Mouse (Mus musculus) neutrophil, adult 59 days (primary cell): Measurements from ENCODE around the gene Olfr106-ps. TPM values are rescaled to one million over a fixed set of nuclear protein-coding genes. Genes with fewer than 3 reads are reported as not detected.

Experiments used
- total RNA-seq, 2 experiments: library from RNA; stranded (reverse); gene quantifications; 1 replicate in 1 of 2; 2 replicates in 1 of 2; pipeline ENCODE4 v1.2.4; 2023

Olfr106-ps gene
- total RNA-seq, result not detected

DNA sequence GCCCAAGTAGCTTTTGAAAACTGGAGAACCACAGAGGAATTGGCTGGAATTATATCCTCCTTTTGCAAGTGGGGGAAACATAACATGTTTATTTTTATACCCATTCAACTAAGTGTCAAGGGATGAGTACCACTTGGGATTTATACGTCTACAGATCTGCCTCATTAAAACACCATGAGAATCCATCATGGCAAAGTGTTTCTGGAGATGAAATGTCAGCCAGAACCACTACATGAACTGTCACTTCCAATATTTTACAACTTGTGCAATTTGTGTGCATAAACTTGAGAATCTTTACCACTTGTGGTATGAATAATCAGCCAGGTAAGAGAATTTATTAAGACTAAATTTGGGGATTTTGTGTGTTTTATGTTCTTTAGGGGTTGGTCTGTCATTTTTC lies at the start of gene Olfr106-ps:
Olfr106-ps (plus strand) TSS at position 301 of the 400 bp plus-strand sequence.

DNA sequence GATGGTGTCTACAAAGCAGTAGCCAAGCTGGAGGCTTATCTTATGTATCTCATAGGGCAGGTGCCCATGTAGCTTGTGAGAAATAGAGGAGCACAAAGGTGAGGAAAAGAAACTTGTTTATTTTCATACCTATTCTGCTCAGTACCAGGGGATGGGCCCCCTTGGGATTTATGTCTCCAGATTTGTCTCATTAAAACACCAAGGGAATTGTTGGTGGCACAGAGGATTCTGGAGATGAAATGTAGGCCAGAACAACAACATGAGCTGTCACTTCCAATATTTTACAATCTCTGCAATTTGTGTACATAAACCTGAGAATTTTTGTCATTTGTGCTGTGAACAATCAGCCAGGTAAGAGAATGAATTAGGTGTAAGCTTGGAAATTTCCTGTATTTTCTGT lies 30.9 kb upstream of the Olfr106-ps start, which contains the start of gene Olfr104-ps:
Olfr104-ps (plus strand) TSS at position 301 of the 400 bp plus-strand sequence.

DNA sequence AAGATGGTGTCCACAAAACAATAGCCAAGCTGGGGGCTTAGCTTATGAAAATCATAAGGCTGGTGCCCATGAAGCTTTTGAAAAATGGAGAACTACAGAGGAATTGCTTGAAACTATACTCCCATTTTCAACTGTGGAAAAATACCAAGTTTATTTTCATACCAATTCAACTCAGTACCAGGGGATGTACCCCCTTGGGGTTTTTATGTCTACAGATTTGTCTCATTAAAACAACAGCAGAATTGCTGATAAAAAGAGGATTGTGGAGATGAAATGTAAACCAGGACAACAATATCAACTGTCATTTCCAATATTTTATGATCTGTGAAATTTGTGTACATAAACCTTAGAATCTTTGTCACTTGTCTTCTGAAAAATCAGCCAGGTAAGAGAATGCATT lies 11.5 kb upstream of the Olfr106-ps start, which contains the start of gene Olfr105-ps:
Olfr105-ps (plus strand) TSS at position 301 of the 400 bp plus-strand sequence.

DNA sequence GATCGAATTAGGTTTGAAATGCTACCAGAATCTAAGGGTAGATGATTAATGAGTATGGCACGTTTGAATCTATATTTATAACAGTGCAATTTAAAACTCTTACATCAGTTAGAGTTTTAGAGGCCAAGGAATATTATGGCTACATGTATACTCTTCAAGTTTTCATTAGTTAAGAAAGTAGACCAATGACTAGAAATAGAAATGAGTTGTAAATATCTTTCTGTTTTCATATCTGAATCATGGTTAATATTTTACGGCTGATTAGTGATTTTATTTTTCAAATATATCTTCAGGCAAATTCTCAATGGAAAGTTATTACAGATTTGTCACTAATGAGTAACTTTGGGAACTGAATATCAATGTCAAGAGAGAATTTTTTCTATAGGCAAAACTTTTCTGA lies 8.7 kb downstream of the Olfr106-ps start, which contains the start of gene Olfr107:
Olfr107 (plus strand) TSS at position 301 of the 400 bp plus-strand sequence.

DNA sequence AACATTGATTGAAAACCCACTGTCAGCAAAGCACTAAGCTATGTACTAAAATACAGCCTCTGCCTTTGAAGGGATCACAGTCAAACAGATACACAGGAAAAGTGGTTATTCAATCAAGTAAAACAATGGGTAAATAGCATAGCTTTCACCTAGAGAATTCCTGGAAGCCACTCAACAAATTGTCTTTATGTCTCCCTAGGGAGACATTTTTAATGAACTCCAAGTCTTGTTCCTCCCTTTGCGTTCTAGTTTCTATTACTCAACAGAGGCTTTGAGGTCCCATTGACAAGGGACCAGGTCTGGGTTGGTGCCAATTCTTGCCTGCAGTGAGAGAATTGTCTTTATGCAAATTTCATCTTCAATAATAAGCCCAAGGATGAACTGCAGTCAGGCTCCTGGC lies 55.0 kb downstream of the Olfr106-ps start, which contains the start of gene Olfr108:
Olfr108 (plus strand) TSS at position 301 of the 400 bp plus-strand sequence.

Other genes starting within 250 kb of the Olfr106-ps start
- not detected for gene Olfr93, start 228.9 kb upstream of the Olfr106-ps start, total RNA-seq
- not detected for gene Ubd, start 196.5 kb upstream of the Olfr106-ps start, total RNA-seq
- gene Olfr94, start 189.4 kb upstream of the Olfr106-ps start, total RNA-seq, result not detected
- not detected for gene Olfr95, start 177.3 kb upstream of the Olfr106-ps start, total RNA-seq
- gene Olfr96, start 170.2 kb upstream of the Olfr106-ps start, total RNA-seq, result not detected
- gene Olfr97, start 153.1 kb upstream of the Olfr106-ps start, total RNA-seq, result not detected
- not detected for gene Olfr98, start 126.6 kb upstream of the Olfr106-ps start, total RNA-seq
- 1 to 10 TPM; 5.8 to 6.0 TPM for gene H2-M3, start 120.2 kb upstream of the Olfr106-ps start, total RNA-seq
- gene Olfr99, start 106.9 kb upstream of the Olfr106-ps start, total RNA-seq, result not detected
- gene Olfr101, start 86.1 kb upstream of the Olfr106-ps start, total RNA-seq, result not detected
- not detected for gene Olfr102, start 73.3 kb upstream of the Olfr106-ps start, total RNA-seq
- gene Olfr103, start 50.7 kb upstream of the Olfr106-ps start, total RNA-seq, result not detected
- not detected for gene Olfr104-ps, start 30.8 kb upstream of the Olfr106-ps start, total RNA-seq
- gene Olfr105-ps, start 11.4 kb upstream of the Olfr106-ps start, total RNA-seq, result not detected
- not detected for gene Olfr107, start 8.8 kb downstream of the Olfr106-ps start, total RNA-seq
- not detected for gene Olfr108, start 55.1 kb downstream of the Olfr106-ps start, total RNA-seq
- not detected for gene Olfr109, start 68.5 kb downstream of the Olfr106-ps start, total RNA-seq
- not detected for gene H2-M2, start 93.2 kb downstream of the Olfr106-ps start, total RNA-seq
- not detected for gene Olfr110, start 102.1 kb downstream of the Olfr106-ps start, total RNA-seq
- not detected for gene Olfr111, start 117.6 kb downstream of the Olfr106-ps start, total RNA-seq
- gene Olfr112, start 179.1 kb downstream of the Olfr106-ps start, total RNA-seq, result not detected
- not detected for gene Olfr113, start 187.3 kb downstream of the Olfr106-ps start, total RNA-seq
- not detected for gene Olfr114, start 202.3 kb downstream of the Olfr106-ps start, total RNA-seq
- gene Olfr115, start 236.7 kb downstream of the Olfr106-ps start, total RNA-seq, result not detected
- gene Olfr116, start 236.8 kb downstream of the Olfr106-ps start, total RNA-seq, result not detected